Mouse (Mus musculus) kidney, postnatal 0 days (tissue): ENCODE results near the gene Fbxo30. TPM values are rescaled to one million over a fixed set of nuclear protein-coding genes. Genes with fewer than 3 reads are reported as not detected.
"Not testable (repeated sequence)": the region's sequence is repeated elsewhere in the genome, so short reads cannot be mapped to it uniquely, and the experiment has no call there.

Experiments
- ATAC-seq: fragments of 200-750 bp; cut with Nextera tagmentation; replicated peaks from 2 replicates; pipeline ENCODE4 v1.8.0; 2017; ENCODE audit warnings: low read depth, moderate number of reproducible peaks, moderate TSS enrichment, moderate library complexity; ENCODE audit not compliant: low FRiP score
- DNase-seq: peaks from one replicate; pipeline ENCODE4 v3.0.0-alpha.2; 2016; ENCODE audit warnings: low spot score
- H3K27ac ChIP-seq: fragments of 300-500 bp; sonication (generic); 2 replicates; pipeline ENCODE4 v1.5.1; 2014; ENCODE audit warnings: mild to moderate bottlenecking
- H3K27me3 ChIP-seq: fragments of 300-500 bp; sonication (generic); 2 replicates; pipeline ENCODE4 v1.6.1; 2014; ENCODE audit warnings: low read length, mixed read lengths; ENCODE audit not compliant: insufficient read depth
- H3K36me3 ChIP-seq: fragments of 300-500 bp; sonication (generic); 2 replicates; pipeline ENCODE4 v1.6.1; 2014; ENCODE audit warnings: low read length, mixed read lengths; ENCODE audit not compliant: insufficient read depth
- H3K4me1 ChIP-seq: fragments of 300-500 bp; sonication (generic); replicated peaks from 2 replicates; pipeline ENCODE4 v1.6.1; 2014; ENCODE audit warnings: antibody characterized with exemption, low read length, mixed read lengths; ENCODE audit not compliant: insufficient read depth
- H3K4me2 ChIP-seq: fragments of 300-500 bp; sonication (generic); 2 replicates; pipeline ENCODE4 v1.6.1; 2014; ENCODE audit warnings: mild to moderate bottlenecking, low read length, moderate library complexity, mixed read lengths
- H3K4me3 ChIP-seq: fragments of 300-500 bp; sonication (generic); replicated peaks from 2 replicates; pipeline ENCODE4 v1.5.1; 2014; ENCODE audit warnings: low read depth, low read length
- H3K9ac ChIP-seq: fragments of 300-500 bp; sonication (generic); 2 replicates; pipeline ENCODE4 v1.6.1; 2014; ENCODE audit warnings: low read depth, low read length
- H3K9me3 ChIP-seq: fragments of 300-500 bp; sonication (generic); replicated peaks from 2 replicates; pipeline ENCODE4 v1.6.1; 2016; ENCODE audit warnings: low read length, inconsistent platforms, mixed read lengths
- CTCF ChIP-seq: IDR thresholded peaks from 2 replicates; pipeline ENCODE4 v1.5.1; 2016; ENCODE audit warnings: antibody characterized with exemption, low read depth, mild to moderate bottlenecking, moderate library complexity
- WGBS: fragments of 180-500 bp; shearing (Covaris S2); extraction: QIAGEN DNeasy Blood & Tissue Kit; methylation state at CpG from one replicate; pipeline ENCODE4 v1.1.7; 2014; 5-methylcytosine and 5-hydroxymethylcytosine counted together
- polyA plus RNA-seq: library from polyadenylated mRNA; unstranded; fragments of >200 nt; fragmentation: Nextera tagmentation; extraction: Ambion mirVana; gene quantifications from 2 replicates; pipeline ENCODE4 v1.2.1, GENCODE M21; 2015

Fbxo30 gene
- polyA plus RNA-seq, 1 experiment from 2014 or later = 18.8 TPM

DNA sequence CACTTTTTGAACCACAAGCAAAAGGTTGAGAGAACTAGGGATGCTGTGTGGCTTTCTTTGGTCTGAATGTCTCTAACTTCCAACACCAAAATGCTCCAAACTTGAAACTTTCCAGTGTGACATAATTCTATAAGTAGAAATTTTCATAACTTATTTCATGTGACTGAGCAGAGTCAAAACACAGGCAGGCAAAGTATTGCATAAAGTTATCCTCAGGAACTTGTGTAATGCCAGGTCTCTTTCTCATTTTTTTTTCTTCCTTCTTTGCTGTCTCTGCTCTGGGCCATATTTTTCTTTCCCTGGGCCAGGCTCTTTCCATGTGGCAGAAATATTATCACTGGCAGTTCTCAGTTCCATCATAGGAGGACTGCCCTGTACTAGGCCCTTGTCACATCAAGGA, 21.0 kb upstream of the Fbxo30 start:
- no peak for ATAC-seq
- H3K27me3 ChIP-seq = no peaks in the 10 kb centered on the region
- no peaks in the 10 kb centered on the region for H3K36me3 ChIP-seq
- no peaks in the 10 kb centered on the region for H3K4me1 ChIP-seq
- H3K4me2 ChIP-seq = no peak overlapping the region
- no peaks in the 10 kb centered on the region for H3K9me3 ChIP-seq
- H3K4me3 ChIP-seq = no peak overlapping the region
- no peak for DNase-seq
- TF ChIP-seq CTCF = no peak
- H3K9ac ChIP-seq = no peak overlapping the region
- H3K27ac ChIP-seq = no peak overlapping the region

DNA sequence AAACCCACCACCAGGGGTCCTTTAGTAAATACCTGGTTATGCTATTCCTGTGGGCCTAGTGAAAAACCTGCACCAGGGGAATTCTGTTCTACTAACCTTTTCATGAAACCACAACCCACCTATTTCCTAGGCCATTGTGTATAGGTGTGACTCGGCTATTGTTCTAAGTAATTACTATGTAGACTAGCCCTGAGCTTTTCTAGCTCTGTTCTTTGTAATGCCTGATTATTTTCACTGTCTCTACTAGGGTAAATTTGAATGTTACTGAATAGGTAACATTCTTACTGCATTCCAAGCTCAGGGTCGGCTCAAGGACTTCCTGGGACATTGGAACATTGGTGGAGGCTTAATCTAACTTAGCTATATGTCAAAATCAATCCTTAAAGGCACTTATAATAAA, 18.8 kb upstream of the Fbxo30 start:
- DNase-seq, H3K4me3 ChIP-seq, ATAC-seq, H3K4me1 ChIP-seq, H3K36me3 ChIP-seq, H3K9me3 ChIP-seq, H3K27me3 ChIP-seq, H3K27ac ChIP-seq, H3K9ac ChIP-seq, H3K4me2 ChIP-seq: not testable (repeated sequence)
- 83% methylated on average over 2 of the region's 2 CpGs for WGBS

DNA sequence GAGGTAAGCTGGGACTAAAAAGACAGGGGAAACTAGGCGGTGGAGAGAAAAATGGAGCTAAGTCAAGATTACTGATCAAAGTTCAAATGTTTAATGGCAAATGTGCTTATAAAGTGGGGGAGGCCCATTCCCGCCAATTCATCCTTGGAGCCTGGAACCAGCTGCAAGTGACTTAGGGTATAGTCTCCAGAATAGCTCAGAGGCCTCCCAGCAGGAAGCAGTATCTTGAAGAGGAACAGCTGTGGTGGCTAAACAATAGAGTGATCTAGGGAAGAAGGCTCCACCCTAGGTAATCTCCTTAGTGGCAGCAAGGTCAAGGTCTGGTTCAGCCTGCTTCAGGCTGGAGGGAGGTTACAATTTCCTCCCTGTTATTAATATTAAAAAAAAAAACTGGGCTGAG, 17.3 kb upstream of the Fbxo30 start:
- not testable (repeated sequence) for H3K27ac ChIP-seq, H3K4me2 ChIP-seq, H3K9me3 ChIP-seq, H3K4me1 ChIP-seq, H3K9ac ChIP-seq, H3K4me3 ChIP-seq, H3K36me3 ChIP-seq, ATAC-seq, H3K27me3 ChIP-seq, DNase-seq
- 80% methylated on average over 2 of the region's 2 CpGs for whole genome bisulfite sequencing

DNA sequence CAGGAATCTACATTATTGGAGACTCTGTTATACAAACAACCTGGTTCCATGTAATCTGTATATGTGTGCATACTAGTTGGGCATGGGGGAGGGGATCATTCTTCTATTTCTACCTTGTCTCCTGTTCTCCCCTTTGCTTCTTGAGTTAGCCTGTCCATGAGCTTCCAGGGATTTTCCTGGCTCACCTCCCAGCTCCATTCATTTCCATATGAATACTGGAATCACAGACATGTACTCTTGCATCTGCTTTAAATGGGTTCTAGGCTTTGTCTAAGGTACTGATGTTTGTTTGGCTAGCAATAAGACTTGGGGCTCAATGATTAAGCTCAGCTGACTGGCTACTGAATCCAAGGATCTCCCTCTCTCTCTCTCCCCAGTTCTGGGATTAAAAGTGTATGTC, 12.0 kb upstream of the Fbxo30 start:
- H3K9me3 ChIP-seq = no peaks in the 10 kb centered on the region
- H3K27ac ChIP-seq = no peak overlapping the region
- ATAC-seq (no peak), DNase-seq (no peak)
- no peak overlapping the region for H3K4me3 ChIP-seq
- no peaks in the 10 kb centered on the region for H3K27me3 ChIP-seq
- H3K4me2 ChIP-seq = no peak overlapping the region
- TF ChIP-seq CTCF = no peak
- H3K9ac ChIP-seq = no peak overlapping the region
- no peaks in the 10 kb centered on the region for H3K36me3 ChIP-seq
- no peaks in the 10 kb centered on the region for H3K4me1 ChIP-seq

DNA sequence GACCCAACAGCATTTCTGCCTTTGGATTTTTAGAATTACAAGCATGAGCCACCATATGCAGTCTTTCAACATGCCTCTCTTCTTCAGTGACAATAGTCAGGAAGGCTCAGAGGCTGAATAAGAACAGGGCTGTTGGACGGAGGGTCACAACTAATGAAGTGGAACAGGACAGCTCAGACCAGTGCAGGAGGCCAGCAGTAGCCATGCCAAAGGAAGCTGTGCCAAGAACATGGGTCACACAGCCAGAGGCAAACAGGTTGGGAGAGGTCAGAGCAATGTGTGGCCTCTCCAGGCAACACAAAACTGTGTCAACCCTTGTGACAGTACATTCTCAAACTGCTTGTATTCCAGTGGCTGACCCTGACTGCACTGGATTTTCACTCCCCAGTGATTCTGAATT, 6.7 kb upstream of the Fbxo30 start:
- H3K36me3 ChIP-seq = no peaks in the 10 kb centered on the region
- H3K9ac ChIP-seq = no peak overlapping the region
- no peak overlapping the region for H3K4me3 ChIP-seq
- H3K9me3 ChIP-seq = no peaks in the 10 kb centered on the region
- ATAC-seq = peak; percentile 69; the same call in 1 of the 2 replicates
- DNase-seq = no peak
- no peaks in the 10 kb centered on the region for H3K27me3 ChIP-seq
- TF ChIP-seq CTCF = no peak
- WGBS = 40% methylated on average over 1 of the region's 1 CpGs
- no peaks in the 10 kb centered on the region for H3K4me1 ChIP-seq
- H3K27ac ChIP-seq = no peak overlapping the region
- no peak overlapping the region for H3K4me2 ChIP-seq

DNA sequence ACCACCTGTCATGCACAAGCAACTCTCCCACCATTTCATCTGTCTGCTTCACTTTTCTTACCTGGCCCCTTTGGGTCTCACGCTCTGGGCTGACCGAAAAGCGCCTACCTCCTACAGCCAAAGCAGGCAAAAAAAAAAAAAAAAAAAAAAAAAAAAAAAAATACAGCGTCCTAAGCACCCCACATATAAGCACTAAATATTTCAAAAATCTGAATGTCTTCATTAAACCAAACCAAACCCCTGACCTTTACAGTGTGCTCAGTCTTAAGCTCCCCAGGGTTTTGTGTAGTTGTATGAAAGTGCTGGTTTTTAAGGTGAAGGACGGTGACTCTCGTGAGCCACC, 924 bp upstream of the Fbxo30 start:
- peak overlapping the region; percentile 98 for H3K9ac ChIP-seq
- no peak for ATAC-seq
- no peaks in the 10 kb centered on the region for H3K9me3 ChIP-seq
- H3K4me1 ChIP-seq = peaks cover 6% of the 10 kb centered on the region; the same call in 1 of the 2 replicates
- DNase-seq = no peak
- 3% methylated on average over 6 of the region's 6 CpGs for WGBS
- H3K27ac ChIP-seq = peak overlapping the region; percentile 97
- no peaks in the 10 kb centered on the region for H3K27me3 ChIP-seq
- H3K4me2 ChIP-seq = peak overlapping the region; percentile 87
- no peaks in the 10 kb centered on the region for H3K36me3 ChIP-seq
- TF ChIP-seq CTCF = no peak
- H3K4me3 ChIP-seq = peak overlapping the region; percentile 98

DNA sequence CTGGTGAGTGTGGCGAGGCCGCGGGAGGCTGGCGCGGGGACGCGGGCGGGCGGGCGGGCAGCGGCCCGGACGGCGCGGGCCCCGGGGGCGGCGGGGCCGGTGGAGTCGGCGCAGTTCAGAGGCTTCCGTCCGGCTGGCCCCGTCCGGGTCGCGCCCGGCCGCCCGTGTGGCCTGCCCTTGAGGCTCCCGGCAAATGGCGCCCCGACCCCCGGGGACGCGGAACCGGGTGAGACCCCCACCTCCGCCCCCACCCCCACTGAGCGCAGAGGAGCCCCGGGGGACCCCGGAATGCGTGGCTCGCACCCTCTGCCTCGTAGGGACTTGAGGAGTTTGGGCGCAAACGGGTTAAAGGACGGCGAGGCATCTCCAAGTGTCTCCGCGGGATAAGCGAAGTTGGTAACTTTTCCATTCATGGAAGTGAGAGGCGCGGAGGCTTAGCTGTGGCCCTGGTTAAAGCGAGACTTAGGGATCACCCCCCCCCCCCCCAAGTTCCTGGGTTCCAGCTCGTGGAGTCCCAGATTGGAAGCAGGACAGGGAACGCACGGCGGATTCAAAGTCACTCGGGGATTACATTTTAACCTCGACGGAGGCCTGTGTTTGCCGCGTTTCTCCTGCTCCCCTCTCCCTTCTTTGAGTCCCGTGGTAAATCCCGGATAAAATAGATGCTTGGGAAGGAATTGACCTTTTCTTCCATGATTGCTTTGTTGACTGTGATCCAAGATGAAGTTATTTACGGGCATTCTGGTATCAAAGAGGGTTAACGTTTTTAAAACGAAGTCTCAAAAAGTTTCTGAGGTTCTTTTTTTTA, 572 bp downstream of the Fbxo30 start:
- no peak for TF ChIP-seq CTCF
- Histone ChIP-seq H3K4me2 (peak overlapping the region; percentile 87), H3K4me1 (peaks cover 6% of the 10 kb centered on the region; the same call in 1 of the 2 replicates), H3K27ac (peak overlapping the region; percentile 97), H3K4me3 (peak overlapping the region; percentile 98), H3K9me3 (no peaks in the 10 kb centered on the region), H3K36me3 (no peaks in the 10 kb centered on the region), H3K9ac (peak overlapping the region; percentile 98), H3K27me3 (no peaks in the 10 kb centered on the region)
- ATAC-seq (peak; percentile 70), DNase-seq (peak; percentile 67)
- under 1% methylated on average over 46 of the region's 68 CpGs for whole genome bisulfite sequencing
